Mouse (Mus musculus) hindbrain, embryonic 13.5 days (tissue): ENCODE results near the gene Tmem108. TPM values are rescaled to one million over a fixed set of nuclear protein-coding genes. Genes with fewer than 3 reads are reported as not detected.

Experiments used
- ATAC-seq: fragments of 200-750 bp; cut with Nextera tagmentation; 2 replicates; pipeline ENCODE4 v1.8.0; 2017; ENCODE audit warnings: moderate TSS enrichment; ENCODE audit not compliant: low FRiP score
- H3K27ac ChIP-seq: fragments of 300-500 bp; sonication (generic); 2 replicates; pipeline ENCODE4 v1.5.1; 2015; ENCODE audit warnings: inconsistent platforms, mild to moderate bottlenecking, moderate library complexity
- H3K27me3 ChIP-seq: fragments of 300-500 bp; sonication (generic); 2 replicates; pipeline ENCODE4 v1.6.1; 2015; ENCODE audit warnings: mild to moderate bottlenecking, inconsistent platforms
- H3K36me3 ChIP-seq: fragments of 300-500 bp; sonication (generic); 2 replicates; pipeline ENCODE4 v1.6.1; 2015; ENCODE audit warnings: mild to moderate bottlenecking, inconsistent platforms
- H3K4me1 ChIP-seq: fragments of 300-500 bp; sonication (generic); replicated peaks from 2 replicates; pipeline ENCODE4 v1.6.1; 2015; ENCODE audit warnings: inconsistent platforms
- H3K4me2 ChIP-seq: fragments of 300-500 bp; sonication (generic); 2 replicates; pipeline ENCODE4 v1.6.1; 2015; ENCODE audit warnings: inconsistent platforms, mild to moderate bottlenecking, moderate library complexity
- H3K4me3 ChIP-seq: fragments of 300-500 bp; sonication (generic); 2 replicates; pipeline ENCODE4 v1.5.1; 2015; ENCODE audit warnings: mild to moderate bottlenecking, inconsistent platforms
- H3K9ac ChIP-seq: fragments of 300-500 bp; sonication (generic); 2 replicates; pipeline ENCODE4 v1.6.1; 2015; ENCODE audit warnings: mild to moderate bottlenecking, inconsistent platforms
- H3K9me3 ChIP-seq: fragments of 300-500 bp; sonication (generic); 2 replicates; pipeline ENCODE4 v1.6.1; 2016; ENCODE audit warnings: inconsistent platforms
- WGBS: fragments of 180-500 bp; shearing (Covaris S2); methylation state at CpG from one replicate; pipeline ENCODE4 v1.1.7; 2015; 5-methylcytosine and 5-hydroxymethylcytosine counted together
- polyA plus RNA-seq: library from polyadenylated mRNA; unstranded; fragments of >200 nt; fragmentation: Nextera tagmentation; extraction: Ambion mirVana; gene quantifications from 2 replicates; pipeline ENCODE4 v1.2.1, GENCODE M21; 2015

Tmem108 gene
- polyA plus RNA-seq, 1 experiment from 2014 or later, result 30.0 TPM

DNA sequence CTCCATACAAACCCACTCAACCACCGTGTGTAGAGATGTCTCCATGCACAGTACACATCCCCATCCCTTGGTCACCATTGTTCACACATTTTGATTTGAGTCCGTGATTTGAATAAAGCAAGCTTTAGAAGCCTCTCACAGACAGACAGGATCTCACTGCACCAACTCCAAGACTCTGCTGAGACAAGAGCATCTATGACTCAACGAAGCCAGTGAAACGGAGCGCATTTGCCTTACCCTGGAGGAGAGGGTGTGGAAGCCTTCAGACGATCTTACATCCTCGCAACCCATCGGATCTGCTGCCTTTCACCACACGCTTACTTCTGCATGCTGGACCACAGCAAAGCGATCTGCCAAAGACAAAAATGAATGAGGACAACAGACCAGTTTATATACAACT is 9.0 kb downstream of the Tmem108 start:
- Histone ChIP-seq H3K4me2 (no peak overlapping the region), H3K4me1 (peaks cover 31% of the 10 kb centered on the region), H3K9me3 (no peaks in the 10 kb centered on the region), H3K27ac (no peak overlapping the region), H3K9ac (no peak overlapping the region), H3K4me3 (no peak overlapping the region), H3K27me3 (no peaks in the 10 kb centered on the region), H3K36me3 (no peaks in the 10 kb centered on the region)
- WGBS, result 94% methylated on average over 10 of the region's 10 CpGs
- ATAC-seq, result no peak

DNA sequence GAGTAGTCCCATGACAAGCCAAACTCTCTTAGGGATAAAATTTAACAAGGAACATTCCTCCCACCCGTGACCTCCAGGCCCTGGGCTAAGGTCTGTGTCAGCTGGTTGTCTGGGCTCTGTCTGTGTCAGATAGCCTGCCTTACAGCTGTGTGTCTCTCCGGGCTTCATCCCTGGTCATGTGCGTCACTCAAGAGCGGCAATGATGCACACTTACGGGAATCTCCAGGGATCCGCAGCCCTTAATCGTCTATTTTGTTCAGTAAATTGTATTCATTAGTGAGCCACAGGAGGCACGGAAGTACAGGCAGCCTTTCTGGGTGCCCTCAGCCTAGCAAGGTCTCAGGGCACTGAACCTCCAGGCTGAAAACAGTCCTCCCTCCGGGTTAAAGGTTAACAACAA is 10.1 kb downstream of the Tmem108 start:
- Histone ChIP-seq H3K27me3 (no peaks in the 10 kb centered on the region), H3K9ac (no peak overlapping the region), H3K9me3 (no peaks in the 10 kb centered on the region), H3K36me3 (no peaks in the 10 kb centered on the region), H3K27ac (no peak overlapping the region), H3K4me2 (no peak overlapping the region), H3K4me3 (no peak overlapping the region), H3K4me1 (peaks cover 25% of the 10 kb centered on the region)
- 34% methylated on average over 9 of the region's 9 CpGs for WGBS
- no peak for ATAC-seq

DNA sequence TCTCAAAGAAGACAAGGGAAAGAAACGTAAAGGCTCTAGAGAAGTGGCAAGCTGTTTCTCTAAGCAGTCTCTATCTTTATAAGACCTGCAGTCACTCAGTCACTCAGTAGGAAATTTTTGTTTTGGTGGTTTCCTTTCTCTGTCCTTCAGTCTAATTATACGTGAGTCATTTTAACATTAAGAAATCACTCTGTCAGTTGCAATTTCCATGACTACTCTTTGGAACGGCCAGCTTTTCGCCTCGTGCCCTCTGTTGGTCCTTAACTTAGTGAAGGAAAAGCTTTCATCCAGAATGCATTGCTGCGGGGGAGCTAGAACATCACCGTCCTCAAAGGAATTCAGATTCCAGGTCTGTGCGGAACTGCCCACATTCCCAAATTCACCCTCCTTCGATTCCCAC is 11.1 kb downstream of the Tmem108 start:
- no peaks in the 10 kb centered on the region for H3K27me3 ChIP-seq
- H3K9me3 ChIP-seq, result no peaks in the 10 kb centered on the region
- H3K4me1 ChIP-seq, result peaks cover 25% of the 10 kb centered on the region
- WGBS, result 84% methylated on average over 9 of the region's 9 CpGs
- no peaks in the 10 kb centered on the region for H3K36me3 ChIP-seq
- no peak overlapping the region for H3K27ac ChIP-seq
- H3K4me3 ChIP-seq, result no peak overlapping the region
- no peak overlapping the region for H3K9ac ChIP-seq
- ATAC-seq, result no peak
- no peak overlapping the region for H3K4me2 ChIP-seq

DNA sequence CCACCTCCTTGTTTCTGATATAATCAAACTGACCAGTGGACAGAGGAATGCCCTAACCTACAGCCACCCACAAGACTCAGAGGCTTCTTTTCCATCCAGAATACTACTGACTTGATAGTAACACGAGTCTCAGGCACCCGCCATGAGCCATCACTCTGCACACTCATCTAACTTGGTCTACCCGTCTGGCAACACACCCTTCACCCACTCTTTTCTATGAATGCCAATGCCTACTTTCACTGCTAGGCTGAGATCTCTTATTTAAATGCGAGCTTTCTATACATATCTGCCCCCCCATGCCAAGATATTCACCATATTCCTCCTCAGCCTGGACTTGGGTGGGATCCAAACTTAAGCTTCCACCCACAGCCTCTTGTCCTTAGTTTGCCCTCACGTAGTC is 15.0 kb downstream of the Tmem108 start:
- H3K9ac ChIP-seq, result no peak overlapping the region
- H3K27ac ChIP-seq, result no peak overlapping the region
- WGBS, result 91% methylated on average over 5 of the region's 5 CpGs
- no peak overlapping the region for H3K4me2 ChIP-seq
- no peak for ATAC-seq
- H3K36me3 ChIP-seq, result no peaks in the 10 kb centered on the region
- H3K27me3 ChIP-seq, result no peaks in the 10 kb centered on the region
- 0 out of 2 replicates have a peak, but pooled peaks cover 4% of the 10 kb centered on the region for H3K9me3 ChIP-seq
- H3K4me3 ChIP-seq, result no peak overlapping the region
- H3K4me1 ChIP-seq, result peaks cover 23% of the 10 kb centered on the region

DNA sequence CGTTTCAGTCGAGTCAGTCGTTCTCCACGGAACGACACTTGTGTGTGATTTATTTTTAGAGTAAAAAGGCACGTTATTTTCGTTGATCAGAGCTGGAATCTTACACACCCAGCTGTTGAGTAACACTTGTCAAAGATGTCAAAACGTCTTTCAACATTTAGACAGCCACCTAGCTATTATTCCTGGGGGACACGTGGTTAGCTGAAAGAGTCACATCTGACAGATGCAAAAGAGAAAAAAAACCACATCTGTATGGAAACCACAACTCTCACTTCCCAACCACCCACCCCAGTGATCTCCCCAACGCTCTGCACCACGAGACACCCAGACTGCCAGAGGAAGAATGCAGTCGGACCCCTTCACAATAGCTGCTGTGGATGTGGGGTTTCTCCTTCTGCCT is 21.5 kb downstream of the Tmem108 start:
- H3K4me3 ChIP-seq, result no peak overlapping the region
- no peak overlapping the region for H3K27ac ChIP-seq
- H3K27me3 ChIP-seq, result no peaks in the 10 kb centered on the region
- no peak overlapping the region for H3K9ac ChIP-seq
- no peak for ATAC-seq
- H3K36me3 ChIP-seq, result no peaks in the 10 kb centered on the region
- H3K4me2 ChIP-seq, result no peak overlapping the region
- peaks cover 12% of the 10 kb centered on the region; the same call in 1 of the 2 replicates for H3K4me1 ChIP-seq
- WGBS, result 62% methylated on average over 12 of the region's 12 CpGs
- 0 out of 2 replicates have a peak, but pooled peaks cover 7% of the 10 kb centered on the region for H3K9me3 ChIP-seq

DNA sequence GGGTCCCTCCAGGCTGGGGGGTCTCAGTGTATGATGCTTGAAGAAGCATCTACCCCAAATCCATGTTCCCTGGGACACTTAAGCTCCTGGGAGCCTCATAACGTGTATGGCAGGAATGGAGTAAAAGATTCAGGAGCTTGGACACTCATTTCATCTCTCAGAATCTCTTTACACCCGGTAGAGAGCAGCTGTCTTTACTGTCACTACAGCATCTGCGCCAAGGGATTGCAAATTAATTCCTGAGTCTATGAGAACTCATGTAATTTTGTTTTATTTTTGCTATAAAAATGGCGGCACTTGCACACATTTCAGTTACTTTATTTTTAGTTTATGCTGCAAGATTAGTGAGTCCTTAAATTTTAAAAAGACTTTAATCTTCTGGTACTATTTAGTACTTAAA is 22.6 kb downstream of the Tmem108 start:
- 90% methylated on average over 4 of the region's 4 CpGs for WGBS
- ATAC-seq, result no peak
- Histone ChIP-seq H3K9me3 (0 out of 2 replicates have a peak, but pooled peaks cover 4% of the 10 kb centered on the region), H3K4me1 (peaks cover 12% of the 10 kb centered on the region; the same call in 1 of the 2 replicates), H3K4me2 (no peak overlapping the region), H3K4me3 (no peak overlapping the region), H3K27me3 (no peaks in the 10 kb centered on the region), H3K9ac (no peak overlapping the region), H3K36me3 (0 out of 2 replicates have a peak, but pooled peaks cover 4% of the 10 kb centered on the region), H3K27ac (0 out of 2 replicates have a peak overlapping the region, but pooled peaks have one; percentile 5)

DNA sequence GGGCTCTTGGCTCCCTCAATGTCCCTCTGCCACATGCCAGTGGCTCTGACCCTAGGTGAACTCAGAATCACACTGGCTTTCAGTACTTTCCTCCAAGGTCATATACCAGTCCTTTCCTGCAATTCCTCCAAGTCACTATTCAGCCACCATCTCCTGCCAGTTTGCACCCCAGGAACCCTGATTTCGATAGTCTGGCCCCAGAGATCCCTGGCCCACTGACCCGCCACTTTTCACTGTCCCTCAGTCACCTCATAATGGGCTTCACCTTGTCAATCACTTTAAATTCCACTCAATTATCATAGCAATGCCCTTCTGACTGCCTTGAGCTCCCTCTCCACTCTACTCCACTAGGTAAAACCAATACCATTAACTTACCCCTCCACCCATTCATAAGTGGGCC is 31.9 kb downstream of the Tmem108 start:
- H3K4me3 ChIP-seq, result no peak overlapping the region
- no peak for ATAC-seq
- H3K36me3 ChIP-seq, result 0 out of 2 replicates have a peak, but pooled peaks cover 1% of the 10 kb centered on the region
- WGBS, result 71% methylated on average over 2 of the region's 2 CpGs
- H3K4me2 ChIP-seq, result no peak overlapping the region
- no peak overlapping the region for H3K27ac ChIP-seq
- no peaks in the 10 kb centered on the region for H3K27me3 ChIP-seq
- no peak overlapping the region for H3K9ac ChIP-seq
- H3K4me1 ChIP-seq, result 0 out of 2 replicates have a peak, but pooled peaks cover 5% of the 10 kb centered on the region
- H3K9me3 ChIP-seq, result no peaks in the 10 kb centered on the region

DNA sequence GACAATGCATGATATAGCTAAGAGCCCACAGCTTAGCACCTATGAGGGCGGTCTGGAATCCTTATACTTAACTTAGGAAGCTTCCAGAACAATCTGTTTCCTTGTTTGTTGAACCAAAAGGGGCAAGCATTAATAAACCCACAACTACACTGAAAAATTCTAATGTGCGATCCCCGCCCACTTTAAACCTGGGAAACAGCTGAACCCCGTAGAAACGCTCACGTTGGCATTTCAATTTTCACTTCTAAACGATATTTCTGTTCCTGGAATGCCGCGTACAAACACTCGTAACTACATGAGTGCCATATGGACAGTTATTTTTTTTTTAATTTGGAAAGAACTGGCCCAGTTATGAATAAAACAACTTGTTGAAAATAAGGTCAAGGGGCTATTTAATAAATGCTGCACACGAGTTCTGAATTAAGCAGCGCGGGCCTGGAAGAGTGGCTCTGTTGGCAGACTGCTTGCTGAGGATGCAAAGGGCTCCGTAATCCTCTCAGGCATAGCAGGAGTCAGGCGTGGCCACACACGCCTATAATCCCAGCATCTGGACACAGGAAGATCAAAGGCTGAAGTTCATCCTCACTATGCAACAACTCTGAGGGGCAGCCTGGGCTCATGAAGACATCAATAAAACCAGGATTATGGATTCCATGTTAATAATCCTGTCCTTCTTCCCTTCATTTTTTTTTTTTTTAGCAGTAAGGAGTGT is 34.7 kb downstream of the Tmem108 start:
- Histone ChIP-seq H3K4me2 (no peak overlapping the region), H3K27me3 (no peaks in the 10 kb centered on the region), H3K4me3 (no peak overlapping the region), H3K9ac (no peak overlapping the region), H3K36me3 (peaks cover 9% of the 10 kb centered on the region; the same call in 1 of the 2 replicates), H3K27ac (no peak overlapping the region), H3K9me3 (no peaks in the 10 kb centered on the region), H3K4me1 (0 out of 2 replicates have a peak, but pooled peaks cover 5% of the 10 kb centered on the region)
- no peak for ATAC-seq
- 86% methylated on average over 16 of the region's 16 CpGs for WGBS

DNA sequence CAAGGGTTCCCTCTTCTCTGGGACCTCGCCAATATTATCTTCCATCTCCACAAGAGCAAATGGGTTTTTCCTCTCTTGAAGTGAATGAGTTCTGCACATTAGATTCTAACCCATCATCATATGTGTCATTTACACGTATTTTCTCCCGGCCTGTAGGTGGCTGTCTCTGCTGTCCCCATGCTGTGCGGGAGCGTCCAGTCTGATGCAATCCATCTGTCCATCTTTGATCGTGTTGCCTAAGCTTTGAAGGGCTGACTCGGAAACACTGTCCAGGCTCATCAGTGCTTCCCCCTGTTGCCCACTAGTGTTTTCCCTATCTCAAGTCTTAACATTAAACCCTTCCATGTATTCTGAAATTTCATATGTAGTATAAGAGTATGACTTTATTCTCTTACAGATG is 36.1 kb downstream of the Tmem108 start:
- Histone ChIP-seq H3K4me1 (0 out of 2 replicates have a peak, but pooled peaks cover 5% of the 10 kb centered on the region), H3K27me3 (no peaks in the 10 kb centered on the region), H3K4me2 (no peak overlapping the region), H3K4me3 (no peak overlapping the region), H3K36me3 (peaks cover 11% of the 10 kb centered on the region; the same call in 1 of the 2 replicates), H3K9ac (no peak overlapping the region), H3K27ac (no peak overlapping the region), H3K9me3 (no peaks in the 10 kb centered on the region)
- ATAC-seq, result no peak
- WGBS, result 92% methylated on average over 7 of the region's 7 CpGs

DNA sequence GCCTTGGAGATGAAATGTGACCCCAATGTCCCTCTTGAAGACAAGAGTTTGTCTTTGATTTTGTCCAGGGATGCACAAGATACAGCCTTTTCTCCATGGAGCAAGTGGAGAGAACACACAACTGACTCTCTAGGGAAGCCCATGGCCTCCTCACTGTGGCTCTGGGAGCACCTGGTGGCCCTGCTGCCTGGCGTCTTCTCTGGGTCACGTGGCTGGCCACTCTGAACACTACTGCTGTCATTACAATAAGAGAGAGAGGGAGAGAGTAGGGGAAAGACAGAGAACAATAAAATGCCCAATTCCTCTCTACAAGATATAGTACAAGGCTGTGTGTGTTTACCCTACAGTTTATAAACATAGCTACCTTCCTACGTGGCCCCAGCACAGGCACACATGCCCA is 40.2 kb downstream of the Tmem108 start:
- Histone ChIP-seq H3K4me1 (no peaks in the 10 kb centered on the region), H3K27ac (no peak overlapping the region), H3K4me2 (no peak overlapping the region), H3K27me3 (no peaks in the 10 kb centered on the region), H3K9me3 (no peaks in the 10 kb centered on the region), H3K9ac (no peak overlapping the region), H3K36me3 (peaks cover 11% of the 10 kb centered on the region; the same call in 1 of the 2 replicates), H3K4me3 (no peak overlapping the region)
- ATAC-seq, result no peak
- WGBS, result 83% methylated on average over 3 of the region's 3 CpGs

DNA sequence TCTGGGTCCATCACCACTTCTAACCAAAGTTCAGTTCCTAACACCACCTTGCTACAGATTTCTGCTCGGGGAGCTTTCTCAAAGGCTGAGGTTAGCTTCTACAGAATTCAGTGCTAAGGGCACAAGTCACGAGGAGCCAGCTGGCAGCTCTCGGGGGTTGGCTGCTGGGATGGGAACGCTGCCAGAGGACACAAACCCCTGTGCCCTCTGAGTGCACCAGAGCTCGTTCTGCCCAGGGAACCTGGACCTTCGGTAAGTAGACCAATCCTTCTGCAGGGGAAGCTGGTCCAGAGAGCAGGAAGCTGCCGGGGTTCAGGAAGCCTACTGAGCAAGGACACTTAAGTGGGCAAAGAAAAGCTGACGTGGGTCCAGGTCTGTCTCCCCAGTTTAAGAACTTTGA is 40.6 kb downstream of the Tmem108 start:
- WGBS, result 87% methylated on average over 8 of the region's 8 CpGs
- peaks cover 11% of the 10 kb centered on the region; the same call in 1 of the 2 replicates for H3K36me3 ChIP-seq
- no peaks in the 10 kb centered on the region for H3K27me3 ChIP-seq
- H3K9me3 ChIP-seq, result no peaks in the 10 kb centered on the region
- no peak overlapping the region for H3K27ac ChIP-seq
- H3K4me3 ChIP-seq, result no peak overlapping the region
- no peak overlapping the region for H3K9ac ChIP-seq
- H3K4me2 ChIP-seq, result no peak overlapping the region
- no peak for ATAC-seq
- H3K4me1 ChIP-seq, result no peaks in the 10 kb centered on the region

DNA sequence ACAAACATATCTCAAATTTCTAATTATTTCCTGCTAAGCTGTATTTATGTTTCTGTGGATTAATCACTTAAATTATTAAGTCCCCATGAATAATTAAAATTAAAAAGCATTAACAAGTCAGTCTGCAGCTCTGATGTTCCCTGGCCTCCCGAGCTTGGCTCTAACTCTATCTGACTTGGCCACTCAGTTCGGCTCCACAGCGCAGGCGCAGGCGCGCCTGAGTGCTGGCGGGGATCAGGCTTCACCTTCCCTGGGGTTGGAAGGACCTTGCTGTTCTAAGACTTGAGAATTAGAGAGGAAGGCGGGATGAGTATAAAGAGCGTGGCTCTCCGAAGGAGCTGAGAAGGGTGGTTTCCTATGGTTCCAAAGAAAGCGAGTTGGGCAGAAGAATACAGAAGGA is 41.6 kb downstream of the Tmem108 start:
- Histone ChIP-seq H3K36me3 (peaks cover 11% of the 10 kb centered on the region; the same call in 1 of the 2 replicates), H3K9ac (no peak overlapping the region), H3K4me1 (no peaks in the 10 kb centered on the region), H3K27me3 (no peaks in the 10 kb centered on the region), H3K9me3 (no peaks in the 10 kb centered on the region), H3K4me2 (no peak overlapping the region), H3K4me3 (no peak overlapping the region), H3K27ac (no peak overlapping the region)
- 90% methylated on average over 11 of the region's 11 CpGs for WGBS
- ATAC-seq, result no peak

DNA sequence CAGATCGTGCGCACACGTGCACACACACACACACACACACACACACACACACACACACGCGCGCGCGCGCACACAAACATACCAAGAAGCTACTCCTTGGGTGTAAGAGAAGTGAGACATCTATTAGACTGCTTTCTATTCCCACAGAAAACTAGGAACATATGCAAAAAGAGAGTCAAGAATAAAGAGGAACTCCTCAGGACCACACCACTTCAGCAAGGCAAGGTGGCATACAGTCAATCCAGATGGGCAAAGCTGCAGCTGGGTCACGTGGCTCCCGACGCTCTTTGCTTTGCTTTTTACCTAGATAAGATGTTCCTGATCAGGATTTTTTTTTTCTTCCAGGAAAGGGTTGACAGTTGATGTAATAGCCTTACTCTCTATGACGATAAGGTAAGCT is 45.6 kb downstream of the Tmem108 start:
- H3K36me3 ChIP-seq, result no peaks in the 10 kb centered on the region; the same call in 1 of the 2 replicates
- no peak overlapping the region for H3K4me3 ChIP-seq
- no peak overlapping the region for H3K27ac ChIP-seq
- no peak for ATAC-seq
- H3K27me3 ChIP-seq, result no peaks in the 10 kb centered on the region
- H3K9ac ChIP-seq, result no peak overlapping the region
- H3K9me3 ChIP-seq, result no peaks in the 10 kb centered on the region
- no peak overlapping the region for H3K4me2 ChIP-seq
- H3K4me1 ChIP-seq, result 0 out of 2 replicates have a peak, but pooled peaks cover 4% of the 10 kb centered on the region
- WGBS, result 97% methylated on average over 13 of the region's 13 CpGs
